Mouse (Mus musculus): ENCODE measurements around the gene 1700019N19Rik. TPM values are rescaled to one million over a fixed set of nuclear protein-coding genes. Genes with fewer than 3 reads are reported as not detected.

1700019N19Rik gene
- under 1 TPM in 1 of 2 experiments, not detected in 1; 0.29 TPM for total RNA-seq (2021)

DNA sequence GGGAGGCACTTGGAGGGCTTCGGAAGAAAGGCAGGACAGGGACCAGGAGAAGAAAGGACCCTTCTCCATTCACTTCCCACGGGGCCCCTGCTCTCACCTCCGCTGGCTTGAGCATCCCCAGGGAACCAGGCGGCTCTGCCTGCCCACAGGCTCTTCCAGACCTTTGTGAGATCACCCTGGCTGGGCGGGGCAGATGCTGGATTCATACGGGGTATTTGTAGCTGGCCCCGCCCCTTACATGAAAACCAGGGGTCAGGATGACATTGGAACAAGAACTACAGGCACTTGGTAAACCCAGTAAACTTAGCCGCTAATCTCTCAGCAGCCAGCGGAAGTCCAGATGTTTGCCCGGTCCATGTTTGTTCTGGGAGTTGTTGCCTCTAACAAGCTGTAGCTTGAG, at the start of gene 1700019N19Rik:
Gene 1700019N19Rik, minus strand, starts transcription at position 178 of the 400 bp plus-strand sequence.
- no peak for DNase-seq

DNA sequence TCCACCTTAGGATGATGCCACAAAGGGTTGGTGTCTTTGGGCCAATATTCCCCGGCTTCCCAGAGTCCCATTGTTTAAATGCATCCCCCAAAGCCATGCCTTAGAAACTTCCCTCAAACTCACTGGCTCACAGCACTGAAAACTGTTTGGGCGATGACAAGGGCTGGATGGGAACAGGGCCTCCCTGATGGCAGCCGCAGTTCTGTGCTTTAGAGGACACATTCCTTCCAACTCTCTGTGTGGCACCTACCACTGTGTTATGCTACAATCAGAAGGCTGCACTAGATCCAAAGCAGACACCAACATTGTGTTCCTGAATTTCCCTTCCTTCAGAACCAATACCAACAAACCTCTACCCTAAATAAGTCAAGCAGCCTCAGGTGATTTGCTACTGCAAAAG, 49.3 kb upstream of the 1700019N19Rik start:
- DNase-seq = no peak

DNA sequence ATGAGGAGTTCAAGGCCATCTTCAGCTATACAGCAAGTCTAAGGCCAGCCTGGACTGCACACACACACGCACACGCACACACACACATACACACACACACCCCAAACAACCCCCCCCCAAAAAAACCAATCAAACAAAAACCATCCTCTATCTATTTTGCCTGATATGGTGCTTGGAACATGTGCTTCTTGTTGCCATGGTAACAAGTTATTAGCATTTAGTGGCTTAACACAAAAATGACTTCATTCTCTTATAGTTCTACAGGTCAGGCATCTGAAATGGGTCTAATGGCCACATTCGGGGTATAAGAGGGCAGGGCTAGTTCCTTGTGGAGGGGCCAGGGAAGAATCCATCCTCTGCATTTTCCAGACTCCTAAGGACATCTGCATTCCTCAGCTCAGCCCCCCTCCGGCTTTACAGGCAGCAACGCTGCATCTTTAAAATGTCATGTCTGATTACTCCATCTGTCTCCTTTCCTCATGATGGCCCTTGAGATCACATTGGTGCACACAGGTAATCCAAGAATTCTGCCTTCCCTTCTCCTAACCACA, 46.5 kb upstream of the 1700019N19Rik start:
- DNase-seq = no peak

DNA sequence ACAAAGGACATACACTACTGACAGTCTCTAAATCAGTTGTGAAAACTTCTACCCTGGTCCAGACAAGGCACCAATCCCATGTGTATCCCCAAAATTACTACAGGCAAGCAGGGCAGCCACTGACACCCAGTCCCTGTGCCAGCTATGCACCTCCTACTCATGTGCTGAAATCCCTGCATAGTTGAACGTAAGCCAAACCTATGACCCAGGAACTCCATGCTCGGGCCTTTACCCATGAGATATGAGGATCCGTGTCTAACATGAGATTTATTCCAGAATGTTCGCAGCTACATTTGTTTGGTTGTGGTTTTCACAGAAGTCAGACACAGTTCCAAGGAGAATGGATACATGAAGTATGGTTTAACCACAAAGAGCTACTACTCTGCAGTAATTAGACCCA, 45.5 kb upstream of the 1700019N19Rik start:
- DNase-seq = peak; percentile 37

DNA sequence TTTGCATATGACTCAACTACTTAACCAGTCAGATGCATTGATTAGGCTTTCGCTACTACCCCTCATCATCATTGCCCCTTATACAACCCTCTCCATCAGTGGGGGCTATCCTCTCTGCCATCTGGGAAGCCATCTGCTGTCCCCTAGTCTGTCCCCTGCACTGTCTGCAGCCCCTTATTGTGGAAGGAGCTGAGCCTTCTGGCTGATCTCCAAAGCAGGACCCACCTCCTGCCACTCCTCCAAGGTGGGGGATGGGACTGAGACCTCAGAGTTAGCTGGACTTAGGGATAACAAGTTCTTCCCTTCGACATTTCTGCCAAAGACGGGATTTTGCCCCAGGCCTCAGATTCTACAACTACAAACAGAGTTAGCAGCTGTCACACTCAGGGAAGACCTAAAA, 45.1 kb upstream of the 1700019N19Rik start:
- DNase-seq = no peak

DNA sequence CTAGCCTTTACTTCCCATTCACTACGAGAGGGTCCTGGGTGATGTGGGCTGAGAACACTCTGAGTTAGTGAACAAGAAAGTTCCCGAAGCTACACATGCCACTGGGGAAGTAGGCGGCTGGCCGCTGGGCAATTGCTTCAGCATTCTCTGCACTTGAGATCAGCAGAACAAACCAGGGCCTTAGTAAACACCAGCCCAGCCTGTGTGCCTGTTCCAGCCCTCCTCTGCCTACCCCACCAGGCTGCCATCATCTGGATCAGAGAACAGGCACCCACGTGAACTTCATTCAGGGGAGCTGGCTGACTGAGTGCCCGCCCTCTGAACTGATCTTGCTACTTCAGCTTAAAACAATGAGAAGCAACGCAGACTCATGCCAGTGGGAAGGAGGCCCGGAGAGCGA, 44.4 kb upstream of the 1700019N19Rik start:
- no peak for DNase-seq

DNA sequence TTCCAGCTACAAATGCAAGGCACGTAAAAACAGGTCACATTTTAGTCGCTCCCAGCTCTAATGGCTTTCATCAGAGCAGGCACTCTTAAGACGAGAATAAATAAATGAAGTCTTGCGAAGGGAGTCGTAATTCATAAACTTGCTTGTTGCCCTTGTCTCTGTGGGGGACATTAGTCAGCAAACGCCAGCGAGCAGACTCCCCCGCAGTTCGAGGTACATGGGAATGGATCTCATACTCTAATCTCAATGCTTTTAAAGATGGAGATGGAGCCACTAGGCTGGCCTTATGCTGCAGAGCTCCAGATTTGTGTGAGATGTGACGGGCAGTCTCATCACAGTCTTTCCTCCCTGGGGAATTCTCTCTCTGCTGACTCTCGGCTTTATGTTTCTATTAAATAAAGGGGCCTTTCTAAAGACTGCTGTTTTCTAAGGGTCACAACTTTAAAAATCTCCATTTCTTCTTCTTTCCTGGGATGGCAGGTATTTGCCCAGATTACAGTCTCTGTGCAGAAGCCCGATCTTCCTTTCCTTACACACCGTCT, 39.4 kb upstream of the 1700019N19Rik start:
- no peak for DNase-seq

DNA sequence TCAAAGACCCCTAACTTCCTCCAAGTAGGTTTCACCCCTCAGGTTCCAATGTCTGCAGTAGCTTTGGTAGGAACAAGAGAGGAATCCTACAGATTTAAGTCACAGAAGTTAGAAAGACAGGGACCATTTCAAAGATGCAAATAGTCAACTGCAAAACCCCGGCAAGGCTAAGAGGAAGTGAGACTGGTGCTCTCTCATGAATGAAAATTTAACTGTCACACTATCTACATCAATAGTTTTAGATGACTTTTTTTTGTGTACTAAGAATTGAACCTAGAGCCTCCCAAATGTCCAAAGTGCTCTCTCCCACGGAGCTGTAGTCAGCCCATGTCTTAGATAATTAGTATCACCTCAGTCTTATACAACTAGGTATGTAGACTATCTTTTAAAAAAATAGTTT, 38.7 kb upstream of the 1700019N19Rik start:
- DNase-seq = no peak

DNA sequence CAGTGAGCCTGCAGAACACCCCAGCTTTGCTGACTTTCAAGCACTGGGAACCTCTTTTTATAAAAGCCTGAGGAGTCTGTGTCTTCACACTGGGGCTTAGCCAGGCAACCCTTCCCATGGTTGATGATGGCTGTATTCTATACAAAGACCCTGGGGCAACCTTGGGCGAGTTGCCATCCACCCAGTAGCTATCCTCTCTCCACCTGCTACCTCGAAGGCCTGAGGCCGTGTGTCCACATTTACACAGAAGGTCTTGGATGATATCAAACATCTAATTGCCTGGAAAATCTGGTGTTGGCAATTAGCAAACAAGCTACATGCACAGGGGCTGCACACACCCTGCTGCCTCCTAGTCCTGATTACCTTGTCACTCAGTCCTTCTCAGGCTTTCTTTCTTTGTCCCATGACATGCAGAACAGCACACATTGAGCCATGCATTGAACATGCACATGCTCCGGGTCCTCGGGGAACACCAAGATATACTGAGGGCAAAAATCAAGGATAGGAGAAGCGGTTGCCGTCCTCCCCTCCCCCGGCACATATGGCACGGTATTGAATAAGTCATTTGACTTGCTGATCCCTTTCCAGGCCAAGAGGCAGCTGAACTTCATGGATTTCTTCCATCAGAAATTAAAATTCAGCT, 37.1 kb upstream of the 1700019N19Rik start:
- no peak for DNase-seq

DNA sequence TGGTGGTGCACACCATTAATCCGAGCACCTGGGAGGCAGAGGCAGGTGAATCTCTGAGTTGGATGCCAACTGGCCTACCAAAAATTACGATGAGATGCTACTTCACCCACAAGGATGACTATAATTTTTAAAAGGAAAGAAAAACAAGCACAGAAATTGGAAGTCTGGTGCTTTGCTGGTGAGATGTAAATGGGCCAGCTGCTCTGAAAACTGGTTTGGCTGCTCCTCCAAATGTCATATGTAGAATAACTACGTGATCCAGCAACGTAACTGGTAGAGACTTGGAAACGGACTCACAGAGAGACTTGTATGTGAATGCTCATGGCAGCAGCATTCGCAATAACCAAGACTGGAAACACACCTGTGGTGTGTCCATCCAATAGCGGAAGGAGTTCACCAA, 35.9 kb upstream of the 1700019N19Rik start:
- DNase-seq = no peak

DNA sequence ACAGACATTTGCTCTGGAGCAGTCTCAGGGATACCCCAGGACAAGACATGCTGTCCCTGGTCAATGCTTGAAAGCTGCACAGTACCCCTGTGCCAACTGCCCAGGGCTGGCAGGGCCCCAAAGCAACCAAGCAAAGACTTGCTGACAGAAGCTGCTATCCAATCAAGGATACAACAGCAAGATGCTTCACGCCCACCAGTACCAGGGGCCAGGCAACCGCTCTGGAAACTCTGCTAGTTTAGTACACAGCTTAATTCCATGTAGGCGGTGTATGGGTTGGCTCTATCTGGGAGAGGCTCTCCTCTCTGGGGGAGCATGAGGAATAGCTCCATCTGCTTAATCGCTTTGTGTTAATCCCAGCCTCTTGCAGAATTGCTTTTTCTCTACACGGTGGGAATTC, 35.3 kb upstream of the 1700019N19Rik start:
- peak; percentile 65 for DNase-seq

DNA sequence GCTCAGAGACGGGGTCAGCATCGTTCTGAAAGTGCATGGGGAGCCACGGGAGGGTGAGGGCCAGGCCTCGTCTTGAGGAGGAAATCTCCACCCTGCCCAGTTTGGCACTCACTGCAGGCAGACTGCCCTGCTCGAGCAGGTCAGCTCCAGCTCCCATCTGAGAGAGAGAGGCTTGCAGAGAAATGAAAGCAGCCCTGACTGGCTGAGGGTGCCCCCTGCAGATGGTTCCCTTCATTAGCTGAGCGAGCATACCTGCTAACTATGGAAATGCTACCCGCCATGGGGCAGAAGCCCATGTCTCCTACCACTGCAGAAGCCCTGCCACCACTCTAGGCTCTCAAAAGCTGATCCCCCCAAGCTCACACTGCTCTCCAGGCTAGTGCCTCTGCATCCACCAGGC, 33.4 kb upstream of the 1700019N19Rik start:
- peak; percentile 41 for DNase-seq

DNA sequence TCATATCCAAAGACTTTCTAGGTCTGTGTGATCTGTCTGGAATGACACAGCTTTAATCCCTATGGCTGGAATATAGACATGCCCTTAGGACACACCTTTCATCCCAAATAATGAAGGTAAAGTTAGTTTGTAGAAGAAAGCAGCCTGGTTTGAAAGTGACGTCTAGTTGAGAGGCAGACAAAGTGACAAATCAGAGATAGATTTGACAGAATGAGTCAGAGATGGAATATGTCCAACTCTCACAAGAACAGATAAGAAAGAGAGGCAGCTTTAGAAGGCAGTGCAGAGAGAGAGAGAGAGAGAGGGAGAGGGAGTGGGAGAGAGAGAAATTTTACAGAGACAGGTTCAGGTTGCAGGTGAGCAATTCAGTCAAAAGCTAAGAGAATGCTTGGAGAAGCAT, 30.1 kb upstream of the 1700019N19Rik start:
- no peak for DNase-seq

DNA sequence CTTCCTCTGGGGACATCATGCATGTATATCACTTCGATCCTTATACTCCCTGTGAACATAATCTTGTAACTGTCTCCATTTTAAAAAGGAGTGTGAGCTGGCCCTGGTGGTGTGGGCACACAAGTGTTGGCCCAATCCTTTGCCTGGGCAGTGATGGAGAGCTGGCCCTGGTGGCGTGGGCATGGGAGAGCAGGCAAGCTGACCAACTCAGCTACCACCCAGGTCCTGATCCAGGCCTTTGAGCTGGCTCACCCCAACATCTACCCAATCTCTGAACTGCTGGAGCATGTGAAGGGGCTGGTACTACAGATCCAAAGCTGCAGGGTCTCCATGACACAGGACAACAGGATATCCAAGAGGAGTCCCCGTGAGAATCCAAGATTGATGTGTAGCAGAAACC, 29.0 kb upstream of the 1700019N19Rik start:
- DNase-seq = no peak

DNA sequence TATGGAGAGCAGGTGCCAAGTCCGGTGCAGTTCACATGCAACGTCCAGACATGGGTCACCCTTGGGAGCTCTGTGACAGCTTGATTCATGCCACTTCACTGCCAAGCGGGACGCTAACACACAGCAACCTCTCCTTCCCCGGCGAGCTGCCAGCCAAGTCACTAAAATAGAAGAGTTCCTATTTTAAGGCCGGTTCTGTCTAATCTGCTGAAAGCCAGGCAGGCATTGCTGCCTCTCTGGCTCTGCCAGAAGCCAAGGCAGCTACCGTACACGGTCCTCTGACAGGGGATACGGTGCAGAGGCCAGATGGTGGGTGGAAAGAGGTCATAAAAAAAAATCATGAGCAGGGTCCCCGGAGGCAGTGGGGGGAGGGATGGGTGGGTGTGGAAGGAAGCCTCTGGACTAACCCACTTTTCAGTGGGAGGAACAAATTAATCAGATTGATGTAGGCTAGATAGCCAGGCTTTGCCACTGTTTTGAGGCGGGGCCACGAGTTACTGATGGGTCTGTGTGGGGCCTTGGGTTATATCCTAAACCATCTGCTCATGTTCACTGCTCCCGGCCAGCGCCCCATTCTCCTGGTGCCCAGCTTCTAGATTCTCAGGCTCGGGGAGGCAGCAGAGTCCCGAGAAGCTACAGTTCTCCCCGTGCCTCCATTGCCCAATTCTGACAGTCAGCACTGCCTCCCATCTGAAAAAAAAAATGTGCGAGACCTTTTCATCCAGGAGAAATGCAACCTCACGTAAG, 28.4 kb upstream of the 1700019N19Rik start:
- DNase-seq = peak; percentile 90

DNA sequence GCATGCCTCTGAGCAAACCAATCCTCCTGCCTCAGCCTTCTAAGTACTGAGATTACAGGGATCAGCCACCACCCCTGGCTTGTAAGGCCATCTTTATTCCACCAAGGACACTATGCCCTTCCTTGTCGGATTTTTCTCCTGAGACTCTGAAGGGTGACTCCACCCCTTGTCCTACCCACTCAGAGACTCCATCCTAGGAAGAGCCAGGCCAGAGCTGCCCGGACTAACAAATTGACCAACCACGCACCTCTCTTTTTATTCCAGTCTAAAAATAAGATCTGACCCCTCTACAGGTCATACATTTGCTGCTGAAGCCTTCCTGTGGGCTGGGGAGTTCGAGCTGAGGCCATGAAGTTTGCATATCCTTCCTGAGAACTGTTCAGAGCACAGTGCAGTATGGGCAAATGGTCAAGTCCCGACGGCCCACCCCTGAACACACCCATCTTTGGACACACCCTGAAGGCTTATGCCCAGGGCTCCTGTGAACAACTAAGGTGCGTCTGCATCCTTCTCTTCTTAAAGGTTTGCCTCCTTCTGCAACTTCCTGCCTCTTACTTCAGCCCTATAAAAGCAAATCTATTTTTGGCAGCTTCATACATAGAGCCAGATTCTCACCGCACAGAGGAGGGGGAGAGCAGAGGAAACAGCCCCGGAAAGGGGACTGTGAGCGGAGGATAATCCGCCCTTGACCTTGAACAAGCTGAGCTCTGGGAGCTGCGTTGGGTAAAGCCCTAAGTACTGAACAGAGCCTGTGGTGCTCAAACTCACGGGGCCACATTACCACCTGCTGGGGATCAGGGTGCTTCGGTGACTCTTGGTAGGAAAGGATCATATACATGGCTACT, 24.5 kb upstream of the 1700019N19Rik start:
- DNase-seq = peak; percentile 42

DNA sequence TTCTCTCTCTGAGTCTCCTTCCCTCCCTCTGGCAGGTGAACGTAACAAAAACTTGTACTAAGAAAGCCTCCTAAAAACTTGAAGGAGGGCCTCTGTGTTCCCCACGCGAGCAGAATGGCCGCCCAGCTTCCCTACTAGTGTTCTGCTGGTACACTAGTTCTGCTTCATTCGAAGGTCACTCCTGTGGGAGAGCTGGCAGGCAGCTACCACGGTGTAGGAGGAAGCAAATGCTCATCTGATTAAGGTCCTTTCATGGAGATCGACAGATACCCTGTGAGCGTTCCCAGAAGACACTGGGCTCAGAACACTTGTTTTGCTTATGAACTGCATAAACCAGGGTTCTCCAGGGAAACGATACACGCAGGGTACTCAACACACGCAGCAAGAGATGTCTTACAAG, 23.1 kb upstream of the 1700019N19Rik start:
- no peak for DNase-seq

DNA sequence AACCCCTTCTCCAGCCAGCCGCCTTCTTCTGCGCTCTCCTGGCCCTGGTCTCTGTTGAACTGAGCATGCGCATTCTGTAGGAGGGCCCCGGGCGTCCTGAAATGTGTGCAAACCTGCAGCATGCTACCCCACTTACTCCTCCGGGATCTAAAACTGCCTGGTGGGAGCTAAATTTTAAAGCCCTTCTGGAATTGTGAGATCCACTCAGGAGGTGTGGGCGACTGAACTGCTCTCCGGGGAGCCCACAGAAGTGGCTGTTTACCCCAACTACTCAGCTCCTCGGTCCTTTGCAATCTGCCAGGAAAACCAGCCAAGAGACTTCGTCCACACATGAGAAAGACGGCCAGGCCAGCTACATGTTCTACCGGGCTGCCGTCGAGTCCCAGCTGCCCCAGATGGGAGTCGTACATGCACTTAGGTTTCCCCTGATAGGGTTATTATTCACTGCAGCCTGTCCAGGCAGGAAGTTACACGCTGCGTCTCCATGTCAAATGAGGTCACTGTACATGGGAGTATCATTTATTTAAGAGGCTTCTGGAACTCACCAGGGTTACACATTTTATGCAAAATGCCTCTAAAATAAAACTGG, 22.3 kb upstream of the 1700019N19Rik start:
- peak; percentile 61 for DNase-seq

DNA sequence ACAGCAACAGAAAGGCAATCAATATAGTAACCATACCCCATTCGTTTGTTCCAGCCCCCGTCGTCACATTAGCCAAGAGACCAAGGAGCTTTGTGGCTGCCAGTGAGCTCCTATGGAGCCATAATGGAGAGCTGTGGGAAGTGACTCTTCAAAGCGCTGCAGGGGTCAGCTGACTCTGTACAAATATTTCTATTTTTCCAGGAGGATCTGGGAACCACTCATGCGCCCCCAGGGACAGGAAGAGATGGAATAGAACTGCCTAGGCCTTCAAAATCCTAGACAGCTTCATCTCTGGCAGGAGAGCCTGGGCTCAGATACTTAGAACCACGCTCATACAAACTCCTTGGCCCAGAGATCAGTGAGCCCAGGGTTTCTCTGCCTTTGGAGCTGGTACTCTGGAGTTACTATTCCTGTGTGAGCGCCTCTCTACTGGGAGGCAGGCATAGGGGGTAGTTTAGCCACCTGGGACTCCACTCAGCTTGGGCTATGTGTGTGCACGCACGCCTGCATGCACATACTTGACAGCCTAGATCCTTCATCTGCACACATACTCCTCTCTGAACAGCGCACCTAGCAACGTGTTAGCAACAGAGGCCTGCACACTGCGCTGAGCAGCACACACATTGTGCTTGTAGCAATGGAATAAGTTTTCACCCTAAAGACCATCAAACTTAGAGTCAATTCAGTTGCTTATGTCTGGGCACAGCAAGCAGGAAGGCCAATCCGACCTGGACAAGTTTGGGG, 21.1 kb upstream of the 1700019N19Rik start:
- no peak for DNase-seq

DNA sequence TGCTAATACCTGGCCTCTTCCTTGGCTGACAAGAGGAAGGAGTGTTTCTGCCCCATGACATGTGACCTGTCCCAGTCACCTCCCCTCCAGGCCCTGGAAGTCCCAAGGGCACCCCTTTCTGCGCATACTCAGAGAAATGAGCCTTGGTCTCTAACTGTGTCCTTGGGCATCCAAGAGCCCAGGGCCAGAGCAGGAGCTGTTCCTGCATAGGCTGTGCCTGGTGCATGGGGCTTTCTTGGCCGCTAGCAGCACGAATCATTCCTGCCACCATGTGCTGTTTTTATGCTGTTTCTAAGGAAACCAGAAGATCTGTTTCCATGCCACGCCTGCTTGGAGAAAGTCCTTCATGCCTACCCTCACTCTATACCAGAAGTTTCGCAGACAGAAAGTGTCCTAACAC, 16.3 kb upstream of the 1700019N19Rik start:
- DNase-seq = no peak

DNA sequence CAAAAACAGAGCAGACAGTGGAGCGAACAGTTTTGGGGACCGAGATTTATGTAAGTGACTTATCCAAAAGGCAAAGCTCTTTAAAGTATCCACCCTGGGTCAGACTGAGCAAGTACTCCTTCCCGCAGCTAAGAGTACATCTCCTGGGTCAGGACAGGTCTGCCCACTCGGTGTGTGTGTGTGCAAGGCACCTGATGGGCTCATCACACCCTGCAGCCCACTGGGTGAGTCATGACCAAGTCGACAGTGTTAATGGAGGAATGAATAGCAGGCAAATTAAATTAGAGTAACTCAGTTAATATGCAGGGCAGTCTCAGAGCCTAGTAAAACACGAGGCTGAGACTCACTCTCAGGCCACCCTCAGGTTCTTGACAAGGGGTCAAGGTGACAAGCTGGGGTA, 14.6 kb upstream of the 1700019N19Rik start:
- DNase-seq = no peak

DNA sequence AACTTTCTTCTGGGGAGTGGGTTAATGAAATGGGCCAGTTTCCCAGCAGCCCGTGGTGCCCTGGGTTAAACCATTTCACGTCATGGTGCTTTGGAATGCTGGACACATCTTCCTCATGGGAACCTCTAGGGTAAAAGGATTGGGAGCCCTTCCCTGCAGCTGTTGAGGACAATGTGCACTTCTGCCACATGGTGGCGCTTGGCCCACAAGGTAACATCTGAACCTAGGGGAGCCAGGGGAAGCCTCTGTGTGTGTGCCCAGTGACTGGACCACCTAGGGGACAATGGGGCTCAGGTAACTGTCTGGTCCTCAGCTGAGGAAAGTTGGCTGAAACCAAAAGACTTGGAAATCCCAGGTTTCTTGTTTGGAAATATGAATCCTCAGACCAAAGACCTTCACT, 12.1 kb upstream of the 1700019N19Rik start:
- peak; percentile 87 for DNase-seq

Measured in heart, postnatal 4 days (tissue).